Mouse (Mus musculus): ENCODE measurements around the gene Pgam2. TPM values are rescaled to one million over a fixed set of nuclear protein-coding genes. Genes with fewer than 3 reads are reported as not detected.

The Pgam2 gene
- polyA plus RNA-seq, 3 experiments from 2014 or later = 1.6 to 2.3 (median 2.3) TPM

DNA sequence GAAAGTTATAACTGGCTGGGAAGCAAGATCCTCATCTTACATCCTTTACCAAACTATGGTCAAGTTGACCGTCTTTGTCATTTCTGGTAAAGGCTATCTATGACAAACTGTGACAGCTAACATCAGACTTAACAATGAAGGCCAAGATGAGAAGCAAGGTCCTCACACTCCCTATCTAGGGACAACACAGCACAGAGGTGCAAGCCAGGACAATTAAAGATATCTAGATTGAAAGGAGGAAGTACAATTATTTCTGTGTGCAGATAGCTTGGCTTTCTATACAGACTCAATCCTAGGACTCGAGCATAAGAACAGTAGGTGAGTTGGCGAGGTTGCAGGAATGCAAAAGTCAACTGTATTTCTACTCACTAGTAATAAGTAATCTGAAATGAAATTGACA lies 2.2 kb upstream of the Pgam2 start:
- no peak for ATAC-seq

DNA sequence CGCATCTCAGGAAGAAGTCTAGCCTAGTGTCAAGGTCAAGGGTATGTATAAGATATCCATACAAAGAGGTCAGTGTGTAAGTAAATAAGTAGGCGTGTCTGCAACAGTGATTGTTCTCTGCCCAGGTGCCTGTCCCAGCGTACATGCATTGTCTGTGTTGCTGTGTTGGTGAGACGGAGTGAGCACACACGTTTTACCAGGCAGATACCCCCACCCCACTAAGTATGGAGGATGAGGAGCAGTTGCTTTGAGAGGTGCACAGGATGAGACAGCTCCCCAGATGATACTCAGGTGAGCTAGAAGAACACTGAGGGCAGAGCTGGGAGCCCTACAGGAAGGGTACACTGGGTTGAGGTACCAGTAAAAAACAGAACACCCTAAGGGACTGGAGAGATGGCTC lies 641 bp upstream of the Pgam2 start:
- no peak for ATAC-seq

DNA sequence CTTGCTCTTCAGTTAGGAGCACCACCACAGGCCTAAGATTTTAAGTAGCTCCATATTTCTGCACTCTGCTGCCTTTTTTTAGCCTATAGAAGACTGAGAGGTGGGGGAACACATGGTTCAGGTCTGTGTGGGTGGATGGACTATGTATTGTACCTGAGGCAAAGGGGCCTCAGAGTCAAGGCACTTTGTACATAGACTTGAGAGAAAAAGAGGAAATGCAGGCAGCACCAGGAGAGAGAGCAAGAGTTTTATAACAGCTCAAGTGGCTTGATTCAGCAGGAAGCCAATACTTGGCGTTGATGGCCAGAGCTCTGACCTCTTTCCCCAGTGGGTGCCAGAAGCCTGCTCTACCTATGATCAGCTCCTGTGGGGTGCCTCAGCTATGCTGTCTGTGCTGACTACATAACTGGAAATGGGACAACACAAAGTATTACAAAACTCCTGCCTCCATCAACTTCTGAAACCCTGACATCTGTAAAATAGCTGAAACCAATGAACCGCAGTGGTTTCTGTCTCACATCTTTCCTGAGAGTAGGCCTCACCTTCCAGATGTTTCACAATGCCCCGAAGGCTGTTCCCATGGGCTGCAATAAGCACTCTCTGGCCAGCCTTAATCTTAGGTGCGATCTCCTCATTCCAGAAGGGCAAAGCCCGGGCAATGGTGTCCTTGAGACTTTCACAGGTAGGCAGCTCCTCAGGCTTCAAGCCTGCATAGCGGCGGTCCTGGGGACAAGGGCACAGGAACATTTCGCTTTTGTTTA lies 896 bp downstream of the Pgam2 start:
- no peak for ATAC-seq

DNA sequence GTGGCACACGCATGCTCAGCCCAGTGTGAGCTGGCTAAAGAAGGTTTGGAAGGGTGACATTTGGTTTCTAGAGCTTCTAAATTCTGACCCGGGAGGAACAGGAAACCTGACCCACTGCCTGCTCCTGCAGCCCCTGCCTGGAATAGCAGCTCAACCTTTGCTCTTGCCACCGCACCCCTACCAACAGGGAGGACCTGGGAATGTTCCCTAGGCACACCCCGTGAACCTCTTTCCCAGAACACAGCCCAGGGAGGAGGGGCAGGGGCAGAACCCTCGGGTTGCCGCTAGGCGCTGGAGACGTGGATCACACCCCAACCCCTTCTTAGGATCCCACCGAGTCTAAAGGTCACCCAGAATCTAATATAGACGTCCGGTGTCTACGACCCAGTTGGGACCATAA lies 1.5 kb downstream of the Pgam2 start:
- ATAC-seq = no peak

DNA sequence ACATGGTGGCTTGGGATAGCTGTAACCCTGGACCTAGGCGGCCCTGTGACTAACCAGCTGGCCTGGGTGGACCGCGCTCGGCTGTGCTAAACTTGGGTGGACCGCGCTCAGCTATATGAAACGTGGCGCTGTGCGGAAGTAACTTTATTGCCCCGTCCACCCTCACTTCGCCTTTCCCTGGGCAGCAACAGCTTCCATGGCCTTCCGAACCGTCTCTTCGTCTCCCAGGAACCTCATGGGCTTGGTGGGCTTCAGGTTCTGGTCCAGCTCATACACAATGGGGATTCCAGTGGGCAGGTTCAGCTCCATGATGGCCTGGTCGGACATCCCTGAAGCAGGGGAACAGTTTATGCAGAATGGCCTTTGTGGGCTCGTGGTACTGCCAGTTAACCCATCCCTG lies 2.0 kb downstream of the Pgam2 start:
- ATAC-seq = no peak

DNA sequence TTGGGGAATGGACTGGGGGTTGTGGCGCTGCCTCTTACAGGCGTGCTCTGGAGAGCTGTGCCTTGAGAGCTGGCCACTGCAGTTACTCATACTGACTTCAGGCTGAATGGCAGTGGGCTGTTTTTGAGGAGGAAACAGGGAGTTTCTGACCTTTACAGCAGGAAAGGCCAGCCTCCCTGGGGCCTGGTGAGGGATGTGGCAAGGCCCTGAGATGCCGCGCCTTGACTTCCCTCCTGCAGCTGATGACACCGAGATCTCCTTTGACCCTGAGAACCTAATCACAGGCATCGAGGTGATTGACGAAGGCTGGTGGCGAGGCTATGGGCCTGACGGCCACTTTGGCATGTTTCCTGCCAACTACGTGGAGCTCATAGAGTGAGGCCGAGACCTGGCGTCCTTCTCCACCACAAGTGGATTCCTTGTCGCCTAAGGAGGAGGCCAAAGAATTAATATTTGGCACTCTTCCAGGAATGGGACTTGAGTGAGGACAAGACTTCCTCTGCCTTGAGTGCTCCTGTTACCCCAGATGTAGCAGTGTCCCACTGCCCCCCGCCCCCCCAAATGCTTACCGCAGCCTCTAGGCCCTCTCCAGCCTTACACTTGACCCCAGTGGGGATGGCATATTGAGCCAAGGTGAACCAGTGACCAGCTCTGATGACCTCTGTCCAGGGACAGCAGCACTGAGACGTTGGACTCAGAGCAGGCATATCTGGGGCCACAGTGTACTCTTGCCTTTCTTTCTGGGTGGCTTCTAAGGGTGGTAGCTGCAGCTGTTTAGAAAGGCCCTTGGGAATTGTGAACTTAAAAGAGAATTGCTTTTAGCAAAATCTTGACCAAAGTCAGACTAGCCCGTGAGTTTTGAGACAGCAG lies 3.7 kb downstream of the Pgam2 start:
- ATAC-seq = no peak

DNA sequence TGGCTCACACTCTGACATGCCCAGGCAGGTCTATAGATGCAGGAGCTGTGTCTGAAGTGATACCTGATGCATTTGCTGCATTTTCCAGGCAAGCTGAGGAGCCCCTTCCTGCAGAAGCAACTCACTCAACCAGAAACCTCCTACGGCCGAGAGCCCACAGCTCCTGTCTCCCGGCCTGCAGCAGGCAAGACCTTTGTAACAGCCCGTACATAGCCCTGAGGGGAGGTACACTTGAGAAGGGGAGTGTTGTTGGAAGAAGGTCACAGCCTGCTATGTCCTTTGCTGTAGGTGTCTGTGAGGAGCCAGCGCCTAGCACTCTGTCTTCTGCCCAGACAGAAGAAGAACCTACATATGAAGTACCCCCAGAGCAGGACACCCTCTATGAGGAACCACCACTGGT lies 5.6 kb downstream of the Pgam2 start:
- ATAC-seq = no peak

DNA sequence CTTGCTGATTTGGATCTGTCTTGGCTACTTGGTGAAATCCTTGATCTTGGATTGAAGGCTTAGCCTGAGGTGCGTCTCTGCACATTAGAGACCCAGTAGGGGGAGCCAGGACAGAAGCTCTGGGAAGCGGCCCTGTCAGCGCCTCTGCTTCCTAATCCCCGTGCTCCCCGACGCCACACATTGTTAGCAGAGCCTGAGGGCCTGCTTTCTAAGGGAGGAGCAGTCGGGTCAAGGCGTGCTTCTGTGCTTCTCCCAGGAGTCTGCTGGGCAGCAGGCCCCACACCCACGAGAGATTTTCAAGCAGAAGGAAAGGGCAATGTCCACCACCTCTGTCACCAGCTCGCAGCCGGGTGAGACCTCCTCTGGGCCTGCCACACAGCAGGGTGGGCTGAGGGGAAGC lies 6.2 kb downstream of the Pgam2 start:
- ATAC-seq = no peak

DNA sequence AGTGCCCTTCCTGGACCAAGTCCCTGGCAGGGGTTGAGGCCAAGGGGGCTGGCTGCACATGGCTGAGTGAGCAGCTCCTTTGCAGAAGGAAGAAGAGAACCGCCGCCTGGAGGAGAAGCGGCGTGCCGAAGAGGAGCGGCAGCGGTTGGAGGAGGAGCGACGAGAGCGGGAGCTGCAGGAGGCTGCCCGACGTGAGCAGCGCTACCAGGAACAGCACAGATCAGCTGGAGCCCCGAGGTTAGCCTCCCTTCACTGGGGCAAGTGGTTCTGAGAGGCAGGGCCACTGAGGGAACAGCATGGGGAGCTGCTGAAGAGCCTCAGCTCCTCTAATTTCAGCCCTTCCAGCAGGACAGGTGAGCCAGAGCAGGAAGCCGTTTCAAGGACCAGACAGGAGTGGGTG lies 6.6 kb downstream of the Pgam2 start:
- no peak for ATAC-seq

DNA sequence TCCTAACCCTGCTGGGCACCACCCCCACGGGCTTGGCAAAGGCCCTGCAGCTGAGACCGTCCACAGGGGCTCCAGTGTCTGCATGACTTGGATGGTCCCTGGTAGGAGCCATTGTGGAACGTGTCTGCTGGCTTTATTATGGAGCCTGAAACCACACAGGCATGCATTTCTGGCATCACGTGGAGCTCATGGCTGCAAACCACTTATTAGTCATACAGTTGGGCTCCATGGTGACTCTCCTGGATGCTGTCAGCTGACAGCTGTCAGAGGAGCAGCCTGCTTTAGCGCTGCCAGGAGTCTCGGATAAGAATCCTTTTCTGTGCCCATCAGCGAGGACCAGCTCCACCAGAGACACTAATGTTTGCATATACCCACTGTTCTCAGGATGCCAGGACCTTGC lies 7.8 kb downstream of the Pgam2 start:
- no peak for ATAC-seq

DNA sequence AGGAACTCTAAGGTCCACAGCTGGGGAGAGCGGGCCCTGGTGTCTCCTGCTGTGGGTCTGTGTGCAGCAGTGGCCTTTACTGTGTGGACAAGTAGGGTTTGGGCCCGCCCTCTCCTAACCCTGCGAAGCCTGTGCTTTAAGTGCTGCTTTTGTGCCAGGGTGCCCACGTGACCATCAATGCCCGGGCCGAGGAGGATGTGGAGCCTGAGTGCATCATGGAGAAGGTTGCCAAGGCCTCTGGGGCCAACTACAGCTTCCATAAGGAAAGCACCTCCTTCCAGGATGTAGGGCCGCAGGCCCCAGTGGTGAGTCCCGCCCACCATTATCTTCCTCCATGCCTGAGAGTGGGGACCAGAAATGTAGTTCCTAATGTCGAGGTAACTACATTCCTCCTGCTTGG lies 8.2 kb downstream of the Pgam2 start:
- no peak for ATAC-seq

DNA sequence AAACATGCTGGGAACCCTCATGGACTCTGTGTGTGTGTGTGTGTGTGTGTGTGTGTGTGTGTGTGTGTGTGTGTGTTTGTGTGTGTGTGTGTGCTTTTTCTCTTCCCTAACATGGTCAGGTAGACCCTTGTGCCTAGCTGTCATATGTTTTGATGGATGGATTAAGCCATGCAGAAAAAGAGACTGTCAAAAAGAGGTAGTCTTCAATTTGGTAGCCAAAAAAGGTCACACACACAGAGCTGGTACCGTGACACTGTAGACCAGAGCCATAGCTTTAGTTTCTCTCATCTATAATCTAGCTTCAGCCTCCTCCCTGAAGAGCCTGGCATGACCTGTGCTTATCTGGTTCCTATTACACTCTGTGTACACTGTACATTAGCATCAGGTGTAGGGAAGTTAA lies 13.1 kb downstream of the Pgam2 start:
- ATAC-seq = no peak

DNA sequence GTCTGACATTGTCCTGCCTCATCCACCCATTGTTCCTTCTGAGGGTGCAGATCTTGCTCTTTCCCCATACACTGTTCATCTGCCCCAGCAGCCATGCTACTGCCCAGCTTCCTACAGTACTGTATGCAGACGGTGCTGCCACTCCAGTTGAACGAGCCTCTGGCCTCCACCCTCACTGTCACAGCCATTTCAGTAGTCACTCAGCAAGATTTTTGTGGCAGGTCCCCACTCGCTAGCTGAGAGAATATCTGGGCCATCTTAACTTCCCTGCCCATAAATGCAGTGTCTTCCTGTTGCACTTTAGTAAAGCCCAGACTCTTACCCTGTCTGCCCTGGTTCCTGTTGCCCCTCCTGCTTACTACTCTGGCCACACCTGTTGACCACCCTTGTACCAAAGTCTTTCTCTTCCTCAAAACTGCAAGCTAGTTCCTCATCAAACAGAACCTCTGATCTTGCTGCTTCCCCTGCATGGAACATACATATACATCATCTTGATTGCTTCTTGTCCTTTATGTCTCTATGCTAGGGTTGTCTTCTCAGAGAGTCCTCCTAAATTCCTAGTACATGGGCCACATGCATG lies 13.7 kb downstream of the Pgam2 start:
- ATAC-seq = no peak

DNA sequence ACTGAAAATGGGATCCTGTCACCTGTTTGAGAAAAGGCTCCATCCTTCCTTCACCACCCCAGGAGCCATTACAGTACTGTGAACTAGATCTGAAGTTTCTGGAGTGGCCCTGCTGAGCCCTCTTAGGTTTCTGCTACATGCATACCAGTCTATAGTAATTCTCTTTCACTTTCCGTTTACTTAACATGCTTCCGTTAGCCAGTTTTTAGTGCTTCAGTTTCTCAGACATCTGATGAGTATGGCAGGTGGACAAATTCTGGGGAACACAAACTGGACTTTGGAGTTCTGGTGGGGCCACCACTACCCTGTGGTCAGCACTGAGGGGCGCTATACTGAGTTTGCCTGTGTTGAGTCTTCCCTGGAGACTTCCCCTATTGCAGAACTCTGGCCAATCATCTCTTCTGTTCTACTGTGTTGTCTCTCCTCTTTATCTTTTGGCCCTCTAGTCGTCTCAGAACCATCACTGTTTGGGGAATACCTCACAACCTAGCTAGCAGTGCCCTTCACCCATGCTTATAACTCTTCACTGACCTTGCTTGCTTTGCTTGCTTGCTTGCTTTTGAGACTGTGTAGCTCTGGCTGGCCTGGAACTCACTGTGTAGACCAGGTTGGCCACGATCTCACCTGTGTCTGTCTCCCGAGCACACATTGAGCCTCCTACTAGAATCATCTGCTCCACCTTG lies 14.3 kb downstream of the Pgam2 start:
- peak; percentile 49 for ATAC-seq

DNA sequence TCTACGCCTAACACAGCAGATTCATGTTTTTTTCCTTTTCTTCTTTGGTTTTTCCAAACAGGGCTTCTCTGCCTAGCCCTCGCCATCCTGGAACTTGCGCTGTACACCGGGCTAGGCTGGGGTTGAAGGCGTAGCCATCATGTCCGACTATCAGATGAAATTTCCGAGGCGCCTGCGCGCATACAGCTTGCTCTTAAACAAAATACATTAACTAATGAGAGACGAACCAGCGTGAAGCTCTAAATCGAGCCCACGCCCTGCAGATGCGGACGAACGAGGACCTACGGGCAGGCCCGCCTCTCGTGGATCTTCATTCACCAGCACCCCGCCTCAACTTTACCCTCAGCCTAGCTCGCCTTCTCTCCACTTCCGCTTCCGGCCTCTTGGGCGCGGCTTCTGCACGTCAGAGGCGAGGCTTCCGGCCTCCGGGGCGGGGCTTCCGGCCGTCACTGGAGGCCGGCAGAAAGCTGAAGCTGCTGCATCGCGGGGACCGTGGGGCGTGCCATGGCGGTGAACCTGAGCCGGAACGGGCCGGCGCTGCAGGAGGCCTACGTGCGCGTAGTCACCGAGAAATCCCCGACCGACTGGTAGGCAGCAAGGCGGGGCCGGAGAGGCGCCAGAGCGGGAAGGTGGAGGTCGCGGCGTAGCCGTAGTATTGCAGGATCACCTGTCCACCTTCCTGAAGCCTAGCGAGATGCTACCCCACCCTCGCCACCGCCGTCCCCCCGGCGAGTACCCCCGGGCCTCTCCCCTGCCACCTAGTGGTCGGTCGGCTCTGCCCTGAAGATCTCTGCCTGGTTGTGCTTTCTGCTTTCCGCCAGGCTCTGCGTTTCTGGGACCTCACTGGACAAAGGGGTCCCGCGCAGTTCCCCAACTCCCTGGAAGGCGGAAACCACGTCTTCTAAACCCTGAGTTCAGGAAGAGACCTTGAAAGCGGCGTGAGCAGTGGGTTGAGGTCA lies 15.2 kb downstream of the Pgam2 start, which contains the start of gene Dbnl:
Gene Dbnl, plus strand, starts transcription at position 433 of the 959 bp plus-strand sequence.
- peak; percentile 93 for ATAC-seq

DNA sequence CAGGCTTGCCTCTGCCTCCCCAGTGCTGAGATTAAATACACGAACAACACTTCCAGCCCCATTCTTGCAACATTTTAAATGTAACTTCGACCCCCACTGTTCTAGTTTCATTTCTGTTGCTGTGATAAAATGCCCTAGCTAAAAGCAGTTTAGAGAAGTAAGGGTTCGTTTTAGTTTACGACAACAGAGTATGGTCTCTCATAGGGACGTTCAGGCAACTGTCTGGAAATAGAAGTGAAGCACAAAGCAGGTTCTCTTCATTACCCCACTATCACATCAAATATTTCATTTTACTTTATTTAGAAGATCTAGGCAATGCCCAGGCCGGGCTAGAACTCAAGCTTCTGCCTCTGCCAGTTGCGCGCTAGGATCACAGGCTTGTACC lies 15.9 kb downstream of the Pgam2 start:
- no peak for ATAC-seq

DNA sequence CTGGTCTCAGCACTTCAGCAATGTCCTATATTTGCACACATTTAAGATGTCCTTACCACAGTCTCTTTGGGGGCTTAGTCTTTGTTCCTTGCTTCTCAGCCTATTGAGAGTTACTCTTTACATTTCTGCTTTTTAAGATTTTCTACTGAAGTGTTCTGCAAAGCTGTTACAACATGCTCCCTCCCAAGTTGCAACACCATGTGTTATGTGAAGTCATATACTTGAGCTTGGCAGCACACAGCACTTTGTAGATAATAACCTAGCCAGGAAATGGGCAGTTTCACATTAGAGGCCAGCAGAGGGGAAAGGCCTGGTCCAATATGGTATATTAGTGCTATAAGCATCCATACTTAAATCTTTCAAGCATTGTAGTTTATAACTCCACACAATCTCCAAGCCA lies 17.8 kb downstream of the Pgam2 start:
- no peak for ATAC-seq

DNA sequence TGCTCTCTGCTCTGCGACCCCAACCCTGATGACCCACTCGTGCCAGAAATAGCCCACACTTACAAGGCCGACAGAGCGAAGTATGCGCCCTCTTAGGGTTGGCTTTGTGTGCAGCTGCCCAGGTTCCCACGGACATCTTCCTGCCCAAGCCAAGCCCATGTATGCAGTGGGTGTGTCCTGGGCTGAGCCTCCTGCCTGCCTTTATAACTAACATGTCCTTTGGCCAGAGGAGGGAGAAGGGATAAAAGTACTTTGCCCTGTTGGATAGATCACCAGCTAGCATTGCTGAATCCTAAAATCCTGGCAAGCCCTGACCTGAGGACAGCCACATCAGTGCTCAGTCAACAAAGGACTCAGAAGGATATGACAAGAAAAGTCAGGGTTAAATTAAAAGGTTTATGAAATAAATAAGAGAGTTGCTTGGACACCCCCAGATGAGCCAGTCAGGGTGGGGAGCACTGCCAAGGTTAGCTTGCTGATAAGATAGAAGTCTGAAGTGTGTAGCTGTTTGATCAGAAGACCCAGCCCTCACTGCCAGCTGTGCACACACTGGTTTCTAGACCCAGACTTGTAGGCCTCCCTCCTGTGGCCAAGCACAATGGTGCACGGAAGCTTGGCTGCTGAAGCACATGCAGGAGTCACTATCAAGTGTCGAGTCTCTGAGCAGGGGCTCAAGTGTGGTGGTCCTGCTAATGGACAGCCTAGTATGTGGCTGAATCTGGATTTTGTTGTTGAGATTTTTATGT lies 21.2 kb downstream of the Pgam2 start:
- no peak for ATAC-seq

DNA sequence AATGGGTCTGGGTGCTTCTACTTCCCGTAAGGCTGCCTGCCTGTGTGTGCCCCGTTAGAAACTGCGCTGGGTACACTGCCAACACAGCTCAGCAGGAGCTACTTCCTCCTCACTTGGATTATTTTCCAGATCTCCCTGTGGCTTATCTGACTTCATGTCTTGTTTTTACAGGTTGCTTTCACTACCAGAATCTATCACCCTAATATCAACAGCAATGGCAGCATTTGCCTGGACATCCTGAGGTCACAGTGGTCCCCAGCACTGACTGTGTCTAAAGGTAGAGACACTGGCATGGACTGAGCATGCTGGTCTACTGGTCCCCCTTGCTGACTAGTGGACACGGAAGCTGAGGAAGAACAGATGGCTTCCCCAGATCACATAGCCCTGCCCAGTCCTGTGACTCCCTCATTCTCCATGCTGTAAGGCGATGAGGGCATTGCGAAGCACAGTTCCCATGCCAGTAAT lies 23.5 kb downstream of the Pgam2 start:
- no peak for ATAC-seq

DNA sequence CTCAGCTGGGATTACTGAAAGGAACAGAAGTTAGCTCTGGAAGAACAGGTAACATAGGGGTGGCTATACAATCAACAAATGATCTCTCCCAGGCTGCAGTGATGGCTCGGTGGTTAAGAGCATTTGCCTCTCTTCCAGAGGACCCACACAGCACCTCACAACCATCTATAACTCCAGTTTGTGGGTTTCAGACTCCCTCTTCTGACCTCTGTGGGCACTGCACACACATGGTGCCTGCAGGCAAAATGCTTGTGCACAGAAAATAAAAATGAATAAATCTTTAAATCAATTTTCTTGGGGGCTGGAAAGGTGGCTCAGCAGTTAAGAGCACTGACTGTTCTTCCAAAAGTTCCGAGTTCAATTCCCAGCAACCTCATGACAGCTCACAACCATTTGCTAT lies 25.1 kb downstream of the Pgam2 start:
- no peak for ATAC-seq

DNA sequence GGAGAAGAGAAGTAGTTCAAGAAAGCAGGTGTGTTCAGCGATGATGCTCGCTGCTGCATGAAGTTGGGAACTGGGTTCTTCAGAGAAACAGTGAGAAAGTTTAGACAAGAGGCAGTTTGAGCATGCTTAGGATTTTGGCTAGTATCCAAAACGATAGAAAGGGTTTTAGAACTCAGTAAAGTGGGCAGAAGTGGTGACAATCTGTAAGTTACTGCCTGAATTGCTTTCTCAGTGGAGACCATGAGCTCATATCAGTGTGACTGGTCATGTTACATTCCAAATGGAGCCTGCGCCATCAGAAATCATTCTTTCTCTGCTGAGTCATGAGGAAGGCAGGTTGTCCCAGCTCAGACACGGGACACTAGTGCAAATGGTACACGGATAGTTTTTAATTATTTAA lies 37.5 kb downstream of the Pgam2 start:
- no peak for ATAC-seq
